Mouse (Mus musculus): ENCODE data around the gene Igsf21. TPM values are rescaled to one million over a fixed set of nuclear protein-coding genes. Genes with fewer than 3 reads are reported as not detected.
A peak's percentile ranks its signal among the peaks of the same experiment; 100 is the strongest.

Igsf21 gene
- total RNA-seq, 1 experiment from 2014 or later: 7.0 TPM

- no peak for DNase-seq
Observed at GRCm38 (mm10) chr4:140192276-140193002, 54.1 kb downstream of the Igsf21 start.

- DNase-seq: no peak
Observed at GRCm38 (mm10) chr4:140189601-140190000, 57.0 kb downstream of the Igsf21 start.

- no peak for DNase-seq
Observed at GRCm38 (mm10) chr4:140188626-140189025, 58.0 kb downstream of the Igsf21 start.

GRCm38 (mm10) chr4:140187404-140188145, 59.0 kb downstream of the Igsf21 start:
- DNase-seq: no peak

GRCm38 (mm10) chr4:140179576-140179975, 67.0 kb downstream of the Igsf21 start:
- no peak for DNase-seq

GRCm38 (mm10) chr4:140177055-140177454, 69.5 kb downstream of the Igsf21 start:
- DNase-seq: no peak

GRCm38 (mm10) chr4:140173746-140174399, 72.7 kb downstream of the Igsf21 start:
- DNase-seq: no peak

GRCm38 (mm10) chr4:140173084-140173483, 73.5 kb downstream of the Igsf21 start:
- no peak for DNase-seq

- no peak for DNase-seq
Observed at GRCm38 (mm10) chr4:140171917-140172316, 74.7 kb downstream of the Igsf21 start.

- DNase-seq: no peak
Observed at GRCm38 (mm10) chr4:140171189-140171588, 75.4 kb downstream of the Igsf21 start.

GRCm38 (mm10) chr4:140165851-140166250, 80.7 kb downstream of the Igsf21 start:
- DNase-seq: no peak

- DNase-seq: no peak
Observed at GRCm38 (mm10) chr4:140164662-140165061, 81.9 kb downstream of the Igsf21 start.

GRCm38 (mm10) chr4:140159617-140160016, 87.0 kb downstream of the Igsf21 start:
- DNase-seq: peak; percentile 42

GRCm38 (mm10) chr4:140154899-140155463, 91.6 kb downstream of the Igsf21 start:
- DNase-seq: no peak

GRCm38 (mm10) chr4:140154484-140154883, 92.1 kb downstream of the Igsf21 start:
- DNase-seq: no peak

- DNase-seq: no peak
Observed at GRCm38 (mm10) chr4:140153711-140154114, 92.9 kb downstream of the Igsf21 start.

- peak; percentile 43 for DNase-seq
Observed at GRCm38 (mm10) chr4:140153101-140153500, 93.5 kb downstream of the Igsf21 start.

- no peak for DNase-seq
Observed at GRCm38 (mm10) chr4:140149706-140150105, 96.9 kb downstream of the Igsf21 start.

- DNase-seq: peak; percentile 31
Observed at GRCm38 (mm10) chr4:140147857-140148695, 98.5 kb downstream of the Igsf21 start.

GRCm38 (mm10) chr4:140147079-140147840, 99.3 kb downstream of the Igsf21 start:
- no peak for DNase-seq

All from adrenal gland, postnatal 14 days (tissue).